10 mouse cellular contexts compared by ENCODE assay signal in the genomic region with DNA sequence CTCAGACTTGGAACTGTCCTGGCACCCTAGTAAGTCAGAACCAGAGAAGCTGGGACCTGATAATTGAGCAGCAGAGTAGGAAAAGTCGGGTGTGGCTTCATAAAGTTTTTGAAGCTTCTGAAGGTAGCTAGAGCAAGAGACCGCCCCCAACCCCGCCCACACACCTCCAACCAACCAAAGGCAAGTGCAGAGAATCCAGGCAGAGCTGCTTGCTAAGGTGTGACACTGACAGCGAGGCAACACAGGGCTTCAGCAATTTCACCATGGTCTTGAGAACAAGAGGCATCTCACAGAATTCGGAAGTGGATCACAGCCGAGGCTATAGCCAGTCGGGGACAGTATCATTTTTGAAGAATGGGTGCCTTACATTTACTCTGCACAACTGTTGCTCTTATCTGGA. TPM values are rescaled to one million over a fixed set of nuclear protein-coding genes. Genes with fewer than 3 reads are reported as not detected.
DNase-seq lines count a peak whose midpoint lies in the region; ATAC-seq and TF ChIP-seq lines count a peak whose summit lies in the region.
"Not testable (repeated sequence)": the region's sequence is repeated elsewhere in the genome, so short reads cannot be mapped to it uniquely, and the experiment has no call there.
"Had no signal": no experiment of that assay in that cellular context is flagged by ENCODE, and none has a peak within 500 bp of the region (broad histone marks: within the 10 kb centered on the region; RNA-seq: fewer than 3 reads in every experiment).

A gene (minus strand): TSS at position 101 of the 400 bp plus-strand sequence.

- H3K4me2 ChIP-seq in CH12.LX (ENCODE audit: insufficient read depth, low read depth, poor library complexity, severe bottlenecking): peak within 1 kb of the TSS; percentile 61

- peak within 1 kb of the TSS; percentile 59 for H3K27ac ChIP-seq in CH12.LX (ENCODE audit: insufficient read depth, low read depth)

- not testable (repeated sequence) for H3K4me1 ChIP-seq in CH12.LX (ENCODE audit: control insufficient read depth in 1 of 2, insufficient read depth in 2 of 2)

- TF ChIP-seq POLR2A in CH12.LX (IDR thresholded peaks at IDR 0.05; ENCODE audit: low read depth, low read length): not testable (repeated sequence)

- H3K36me3 ChIP-seq in CH12.LX (replicated peaks in 1 of 2; ENCODE audit: control insufficient read depth in 1 of 2, insufficient read depth in 1 of 2, low read length in 1 of 2): not testable (repeated sequence)

- DNase-seq in CH12.LX (ENCODE audit: extremely low read depth): not testable (repeated sequence)

- TF ChIP-seq RAD21 in CH12.LX (IDR thresholded peaks at IDR 0.05; ENCODE audit: low read depth, low read length): not testable (repeated sequence)

- TF ChIP-seq EP300 in CH12.LX (IDR thresholded peaks at IDR 0.05; ENCODE audit: low read length): not testable (repeated sequence)

- H3K79me2 ChIP-seq in CH12.LX (replicated peaks; ENCODE audit: control insufficient read depth, extremely low read depth, insufficient read depth, poor library complexity, severe bottlenecking): not testable (repeated sequence)

- not testable (repeated sequence) for TF ChIP-seq CTCF in CH12.LX (conservative IDR thresholded peaks at IDR 0.05 in 1 of 2, IDR thresholded peaks at IDR 0.05 in 1 of 2; ENCODE audit: low read depth in 2 of 2, low read length in 2 of 2)

- H3K27me3 ChIP-seq in CH12.LX (replicated peaks): not testable (repeated sequence)

- ATAC-seq in monocyte, adult 5-6 weeks (replicated peaks; ENCODE audit: insufficient number of reproducible peaks, low FRiP score, low TSS enrichment, poor library complexity, severe bottlenecking); neutrophil, adult 5-6 weeks (ENCODE audit: extremely low read depth, insufficient number of reproducible peaks, low FRiP score, poor library complexity, severe bottlenecking): not testable (repeated sequence)

- peak within 1 kb of the TSS in 2 of 3 experiments; percentile 55 to 68 for H3K4me3 ChIP-seq in CH12.LX (replicated peaks in 1 of 3; ENCODE audit: low read depth in 2 of 3, low read length in 2 of 3, poor library complexity in 1 of 3)

- in situ Hi-C loops in CH12.LX (cut with MboI; ENCODE audit: low pct_ligation_motif_present, low pct_unique_long_range_greater_than_20kb, low sequenced_read_pairs): not testable (repeated sequence)

- peak within 1 kb of the TSS; percentile 78 for H3K9ac ChIP-seq in CH12.LX (ENCODE audit: insufficient read depth, low read depth)

- dilution Hi-C loops in CH12.LX (cut with MboI; ENCODE audit: extremely low pct_ligation_motif_present, extremely low pct_unique_long_range_greater_than_20kb, low sequenced_read_pairs): not testable (repeated sequence)

- H3K9me3 ChIP-seq in CH12.LX (replicated peaks; ENCODE audit: low read length): not testable (repeated sequence)

RNA-seq across cellular contexts. Expression of the gene that starts here (rescaled TPM):
- total RNA-seq in CH12.LX (2012; rRNA removed): 58.6 and 74.4 TPM in 2 replicates
- total RNA-seq in CH12.LX (2014; rRNA removed): 97.2 and 114 TPM in 2 replicates
- 105 TPM in 2 replicates for polyA plus RNA-seq in CH12.LX (2012; ENCODE audit: insufficient read length, low read depth)
- 13.9 to 23.3 TPM (median 21.6 TPM) in 3 replicates for total RNA-seq in monocyte, adult 5-6 weeks (2017)
- total RNA-seq in neutrophil, adult 5-6 weeks (2017): 31.4 and 35.9 TPM in 2 replicates
- total RNA-seq: adrenal gland, postnatal 25 days; MEL had no signal
- polyA plus RNA-seq: adrenal gland, adult 2 months; brain, embryonic 14.5 days; C2C12; cerebellum, adult 2 months; G1E had no signal
